Mouse (Mus musculus): ENCODE measurements around the gene Slc33a1. TPM values are rescaled to one million over a fixed set of nuclear protein-coding genes. Genes with fewer than 3 reads are reported as not detected.

Gene Slc33a1
- 0.21 and 0.55 TPM in 2 replicates for polyA plus RNA-seq (2012)

- peaks cover 32% of the 10 kb centered on the region for H3K4me1 ChIP-seq (ENCODE audit: control insufficient read depth)
- H3K27me3 ChIP-seq (ENCODE audit: control insufficient read depth): peaks cover 18% of the 10 kb centered on the region
- H3K36me3 ChIP-seq (ENCODE audit: control insufficient read depth): peaks cover 3% of the 10 kb centered on the region
- TF ChIP-seq GATA1 (IDR thresholded peaks at IDR 0.05; ENCODE audit: low read length): no peak; the same call in 1 of the 2 replicates
- TF ChIP-seq TAL1 (IDR thresholded peaks at IDR 0.05; ENCODE audit: low read length): no peak
- peak within 1 kb of the TSS; percentile 87 for H3K4me3 ChIP-seq (replicated peaks)
- H3K9me3 ChIP-seq (ENCODE audit: control insufficient read depth, low read length): no peaks in the 10 kb centered on the region
These were observed at the start of gene Slc33a1 for GRCm38 (mm10) chr3:63964100-63964921. Slc33a1 (minus strand) TSS chr3:63964768.

DNA sequence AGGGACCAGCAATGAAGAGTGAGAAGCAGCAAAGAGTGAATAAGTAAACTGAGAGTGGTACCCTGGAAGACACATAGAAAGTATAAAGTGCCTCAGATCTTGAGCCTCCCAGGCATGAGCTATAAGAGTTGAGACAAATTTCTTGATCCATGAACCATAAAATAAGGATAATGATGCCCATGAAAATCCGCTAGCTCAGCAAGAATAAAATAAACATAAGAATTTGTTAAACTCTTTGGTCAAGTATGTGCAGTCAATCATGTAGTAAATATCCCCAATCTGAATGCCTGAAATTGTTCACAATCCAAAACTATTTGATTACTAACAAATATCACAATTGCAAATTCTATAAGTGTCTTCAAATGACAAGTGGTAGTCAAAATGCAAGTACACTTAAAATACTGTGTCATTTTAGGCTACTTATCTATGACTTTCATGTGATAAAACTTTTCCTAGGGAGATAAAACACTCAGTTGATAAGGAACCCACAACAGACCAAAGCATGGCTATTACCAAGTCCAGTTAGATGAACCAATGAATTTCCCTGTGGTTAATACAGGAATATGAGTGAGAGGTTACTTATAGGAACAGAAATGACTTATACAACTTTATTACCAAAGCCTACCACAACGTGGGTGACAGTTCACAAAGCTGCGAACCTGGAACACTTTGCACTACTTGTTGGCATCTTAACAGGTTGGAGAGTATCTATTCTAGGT, 24.3 kb upstream of the Slc33a1 start:
- Histone ChIP-seq H3K9me3 (ENCODE audit: control insufficient read depth, low read length) (no peaks in the 10 kb centered on the region), H3K36me3 (ENCODE audit: control insufficient read depth) (peaks cover 92% of the 10 kb centered on the region), H3K27me3 (ENCODE audit: control insufficient read depth) (no peaks in the 10 kb centered on the region), H3K4me3 (replicated peaks) (no peak overlapping the region), H3K4me1 (ENCODE audit: control insufficient read depth) (no peaks in the 10 kb centered on the region)
- no peak for TF ChIP-seq GATA1 (IDR thresholded peaks at IDR 0.05; ENCODE audit: low read length)
- no peak for TF ChIP-seq TAL1 (IDR thresholded peaks at IDR 0.05; ENCODE audit: low read length)

DNA sequence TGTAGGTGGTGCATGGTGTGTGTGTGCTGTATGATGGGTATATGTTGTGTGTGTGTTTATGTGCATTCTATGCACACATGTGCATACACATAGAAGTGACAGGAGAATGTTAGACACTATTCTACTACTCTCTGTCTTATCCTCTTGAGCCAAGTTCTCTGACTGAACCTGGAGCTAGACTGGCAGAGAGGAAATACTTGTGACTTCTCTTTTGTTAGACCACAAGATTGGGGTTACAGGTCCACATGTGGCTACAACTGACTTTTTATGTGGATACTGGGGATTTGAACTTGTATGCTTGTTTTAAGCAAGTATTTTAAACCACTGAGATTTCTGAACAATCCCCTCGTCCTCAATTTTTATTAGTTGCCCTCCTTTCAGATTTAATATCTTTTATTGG, 22.1 kb upstream of the Slc33a1 start:
- H3K36me3 ChIP-seq (ENCODE audit: control insufficient read depth): peaks cover 91% of the 10 kb centered on the region

DNA sequence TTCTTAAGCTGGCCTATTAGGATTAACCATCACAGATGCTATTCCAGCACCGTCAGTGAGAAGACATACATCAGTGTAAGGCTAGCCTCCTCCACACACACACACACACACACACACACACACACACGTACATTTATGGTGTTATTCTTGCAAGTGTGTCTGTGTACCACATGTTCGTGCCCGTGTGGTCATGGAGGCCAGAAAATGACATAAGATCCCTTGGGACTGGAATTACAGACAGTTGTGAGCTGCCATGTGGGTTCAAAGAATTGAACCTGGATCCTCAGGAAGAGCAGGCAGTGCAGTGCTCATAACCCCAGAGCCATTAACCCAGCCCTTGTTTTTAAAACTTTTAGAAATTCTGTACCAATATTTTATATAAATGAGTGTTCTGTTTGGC, 13.3 kb upstream of the Slc33a1 start:
- peaks cover 30% of the 10 kb centered on the region for H3K4me1 ChIP-seq (ENCODE audit: control insufficient read depth)
- 0 out of 2 replicates have a peak, but pooled peaks cover under 1% of the 10 kb centered on the region for H3K27me3 ChIP-seq (ENCODE audit: control insufficient read depth)
- no peaks in the 10 kb centered on the region for H3K9me3 ChIP-seq (ENCODE audit: control insufficient read depth, low read length)
- H3K36me3 ChIP-seq (ENCODE audit: control insufficient read depth): peaks cover 41% of the 10 kb centered on the region
- TF ChIP-seq GATA1 (IDR thresholded peaks at IDR 0.05; ENCODE audit: low read length) (no peak), TAL1 (IDR thresholded peaks at IDR 0.05; ENCODE audit: low read length) (no peak)
- H3K4me3 ChIP-seq (replicated peaks): peak overlapping the region; percentile 74

More for the DNA sequence above, 22.1 kb upstream of the Slc33a1 start:
- Histone ChIP-seq H3K27me3 (ENCODE audit: control insufficient read depth) (no peaks in the 10 kb centered on the region), H3K9me3 (ENCODE audit: control insufficient read depth, low read length) (no peaks in the 10 kb centered on the region), H3K4me1 (ENCODE audit: control insufficient read depth) (no peaks in the 10 kb centered on the region), H3K4me3 (replicated peaks) (no peak overlapping the region)
- TF ChIP-seq GATA1 (IDR thresholded peaks at IDR 0.05; ENCODE audit: low read length) (no peak), TAL1 (IDR thresholded peaks at IDR 0.05; ENCODE audit: low read length) (no peak)

- Histone ChIP-seq H3K9me3 (ENCODE audit: control insufficient read depth, low read length) (no peaks in the 10 kb centered on the region), H3K27me3 (ENCODE audit: control insufficient read depth) (peaks cover 5% of the 10 kb centered on the region; the same call in 1 of the 2 replicates), H3K4me1 (ENCODE audit: control insufficient read depth) (peaks cover 36% of the 10 kb centered on the region), H3K4me3 (replicated peaks) (peak within 1 kb of the TSS; percentile 74), H3K36me3 (ENCODE audit: control insufficient read depth) (peaks cover 25% of the 10 kb centered on the region)
- no peak for TF ChIP-seq TAL1 (IDR thresholded peaks at IDR 0.05; ENCODE audit: low read length)
- TF ChIP-seq GATA1 (IDR thresholded peaks at IDR 0.05; ENCODE audit: low read length): peak; percentile 88
These were observed 11.7 kb upstream of the Slc33a1 start, which contains the start of gene Gmps for GRCm38 (mm10) chr3:63975955-63976908. Gmps (plus strand) TSS chr3:63976106.

DNA sequence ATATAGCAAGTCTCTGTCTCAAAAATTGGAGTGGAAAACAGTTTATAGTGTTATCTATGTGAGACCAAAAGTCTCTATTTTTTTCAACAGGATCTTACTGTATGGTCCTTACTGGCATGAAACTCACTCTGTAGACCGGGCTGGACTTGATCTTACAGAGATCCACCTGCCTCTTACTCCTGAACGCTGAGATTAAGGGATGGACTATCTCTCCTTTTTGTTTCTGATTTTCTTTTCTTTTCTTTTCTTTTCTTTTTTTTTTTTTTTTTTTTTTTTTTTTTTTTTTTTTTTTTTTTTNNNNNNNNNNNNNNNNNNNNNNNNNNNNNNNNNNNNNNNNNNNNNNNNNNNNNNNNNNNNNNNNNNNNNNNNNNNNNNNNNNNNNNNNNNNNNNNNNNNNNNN, 1.4 kb upstream of the Slc33a1 start:
- Histone ChIP-seq H3K9me3 (ENCODE audit: control insufficient read depth, low read length) (no peaks in the 10 kb centered on the region), H3K27me3 (ENCODE audit: control insufficient read depth) (peaks cover 18% of the 10 kb centered on the region), H3K36me3 (ENCODE audit: control insufficient read depth) (no peaks in the 10 kb centered on the region; the same call in 1 of the 2 replicates), H3K4me3 (replicated peaks) (no peak overlapping the region), H3K4me1 (ENCODE audit: control insufficient read depth) (peaks cover 41% of the 10 kb centered on the region)
- no peak for TF ChIP-seq GATA1 (IDR thresholded peaks at IDR 0.05; ENCODE audit: low read length)
- TF ChIP-seq TAL1 (IDR thresholded peaks at IDR 0.05; ENCODE audit: low read length): no peak

DNA sequence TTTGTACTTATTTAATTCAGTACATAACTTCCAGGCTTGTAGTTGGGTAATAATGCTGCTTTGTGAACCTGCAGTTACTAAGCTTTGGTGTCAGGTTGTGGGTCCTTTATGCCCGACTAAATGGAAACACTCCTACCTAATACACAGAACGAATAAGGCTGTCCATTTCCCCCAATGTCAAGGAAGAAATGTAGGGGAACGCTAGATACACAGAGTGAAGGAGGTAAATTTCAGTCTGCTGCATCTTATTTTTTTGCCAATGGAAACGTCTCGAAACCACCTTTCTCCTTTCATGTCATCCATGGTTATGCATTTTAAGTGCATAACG, 318 bp upstream of the Slc33a1 start:
- peaks cover 18% of the 10 kb centered on the region for H3K27me3 ChIP-seq (ENCODE audit: control insufficient read depth)
- H3K4me3 ChIP-seq (replicated peaks): peak overlapping the region; percentile 87
- TF ChIP-seq GATA1 (IDR thresholded peaks at IDR 0.05; ENCODE audit: low read length) (no peak), TAL1 (IDR thresholded peaks at IDR 0.05; ENCODE audit: low read length) (no peak)

GRCm38 (mm10) chr3:63963421-63964099, 1.0 kb downstream of the Slc33a1 start:
- TF ChIP-seq GATA1 (IDR thresholded peaks at IDR 0.05; ENCODE audit: low read length) (no peak), TAL1 (IDR thresholded peaks at IDR 0.05; ENCODE audit: low read length) (no peak)
- peak overlapping the region; percentile 87 for H3K4me3 ChIP-seq (replicated peaks)
- H3K9me3 ChIP-seq (ENCODE audit: control insufficient read depth, low read length): no peaks in the 10 kb centered on the region
- peaks cover 16% of the 10 kb centered on the region for H3K27me3 ChIP-seq (ENCODE audit: control insufficient read depth)
- H3K36me3 ChIP-seq (ENCODE audit: control insufficient read depth): peaks cover 4% of the 10 kb centered on the region
- peaks cover 32% of the 10 kb centered on the region for H3K4me1 ChIP-seq (ENCODE audit: control insufficient read depth)

More for the DNA sequence above, 318 bp upstream of the Slc33a1 start:
- Histone ChIP-seq H3K9me3 (ENCODE audit: control insufficient read depth, low read length) (no peaks in the 10 kb centered on the region), H3K36me3 (ENCODE audit: control insufficient read depth) (no peaks in the 10 kb centered on the region; the same call in 1 of the 2 replicates), H3K4me1 (ENCODE audit: control insufficient read depth) (peaks cover 32% of the 10 kb centered on the region)

Data from erythroblast, embryonic 14.5 days (primary cell).